Mouse (Mus musculus): Measurements from ENCODE around the gene Ccdc107.

Gene Ccdc107

DNA sequence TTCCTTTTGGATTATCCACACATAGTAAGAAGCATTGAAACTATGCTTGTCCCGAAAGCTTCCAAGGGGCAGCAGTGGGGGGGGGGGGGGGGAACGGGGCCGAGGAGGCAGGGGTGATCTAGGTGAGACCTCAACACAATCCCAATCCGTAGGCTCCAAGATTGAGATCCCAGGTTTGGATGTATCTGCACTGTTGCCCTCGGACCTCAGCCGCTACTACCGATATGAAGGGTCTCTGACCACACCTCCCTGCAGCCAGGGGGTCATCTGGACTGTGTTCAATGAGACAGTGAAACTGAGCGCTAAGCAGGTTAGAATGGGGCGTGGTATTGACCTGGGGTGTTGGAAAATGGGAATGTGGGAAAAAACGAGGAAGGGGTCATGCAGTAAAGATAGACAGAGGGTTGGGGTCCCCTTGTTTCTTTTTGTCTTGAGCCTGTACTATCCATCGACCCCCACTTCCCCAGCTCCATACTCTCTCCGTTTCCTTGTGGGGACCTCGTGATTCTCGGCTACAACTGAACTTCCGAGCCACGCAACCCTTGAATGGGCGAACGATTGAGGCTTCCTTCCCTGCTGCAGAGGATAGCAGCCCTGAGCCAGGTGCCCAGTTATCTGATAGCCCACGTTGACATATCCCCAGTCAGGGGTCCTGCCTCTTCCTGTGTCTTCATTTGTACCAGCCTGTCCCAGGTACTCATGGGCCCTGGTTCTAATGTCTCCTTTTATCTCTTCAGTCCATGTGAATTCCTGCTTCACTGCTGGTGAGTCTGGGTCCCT lies 19.2 kb downstream of the Ccdc107 start:
- DNase-seq (ENCODE audit: low read depth, low spot score): no peak

DNA sequence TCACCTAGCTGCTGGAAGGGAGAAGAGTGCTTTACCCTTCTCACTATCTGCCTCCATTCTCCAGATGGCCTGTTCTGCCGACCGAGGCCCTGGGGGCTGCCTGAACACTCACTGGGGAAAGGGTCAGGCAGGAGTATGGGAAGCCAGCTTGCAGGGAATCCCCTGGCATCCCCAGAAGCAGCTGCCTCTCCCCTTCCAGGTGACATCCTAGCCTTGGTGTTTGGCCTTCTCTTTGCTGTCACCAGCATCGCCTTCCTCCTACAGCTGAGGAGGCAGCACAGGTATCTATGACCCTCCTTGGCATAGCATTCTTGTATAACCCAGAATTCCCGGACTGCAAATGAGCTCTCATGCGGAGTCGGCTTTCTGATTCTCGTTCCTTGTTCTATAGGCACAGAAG lies 20.0 kb downstream of the Ccdc107 start:
- DNase-seq (ENCODE audit: low read depth, low spot score): no peak

DNA sequence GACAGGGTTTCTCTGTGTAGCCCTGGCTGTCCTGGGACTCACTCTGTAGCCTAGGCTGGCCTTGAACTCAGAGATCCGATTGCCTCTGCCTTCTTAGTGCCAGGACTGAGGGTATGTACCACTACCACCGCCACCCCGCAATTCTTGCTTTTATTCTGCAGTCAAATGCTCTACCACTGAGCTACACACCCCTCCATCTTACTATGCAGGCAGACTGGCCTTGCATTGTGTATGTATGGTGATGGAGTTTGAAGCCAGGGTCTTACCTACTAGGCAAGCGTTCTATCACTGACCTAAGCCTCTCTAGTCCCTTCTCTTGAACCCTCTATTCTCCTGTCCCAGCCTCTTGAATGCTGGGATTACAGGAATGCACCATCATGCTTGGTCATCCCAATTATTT lies 20.6 kb downstream of the Ccdc107 start:
- no peak for DNase-seq (ENCODE audit: low read depth, low spot score)

DNA sequence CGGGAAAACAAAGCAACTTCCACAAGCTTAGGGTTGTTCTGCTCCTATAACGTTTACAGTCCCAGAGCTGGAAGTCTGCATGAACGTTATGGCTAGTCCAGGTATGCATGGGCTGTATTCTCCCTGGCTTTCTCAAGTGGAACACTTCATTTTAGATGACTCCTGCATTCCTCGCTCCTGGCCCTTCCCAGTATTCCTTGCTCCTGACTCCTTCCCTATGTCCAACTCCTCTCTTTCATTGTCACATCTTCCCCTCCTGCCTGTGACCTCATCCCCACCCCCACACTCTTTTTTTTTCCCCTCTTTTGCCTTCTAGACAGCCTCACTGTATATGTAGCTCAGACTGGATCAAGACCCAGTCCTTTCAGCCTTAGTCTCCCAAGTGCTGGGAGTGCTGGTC lies 21.1 kb downstream of the Ccdc107 start:
- DNase-seq (ENCODE audit: low read depth, low spot score): no peak

DNA sequence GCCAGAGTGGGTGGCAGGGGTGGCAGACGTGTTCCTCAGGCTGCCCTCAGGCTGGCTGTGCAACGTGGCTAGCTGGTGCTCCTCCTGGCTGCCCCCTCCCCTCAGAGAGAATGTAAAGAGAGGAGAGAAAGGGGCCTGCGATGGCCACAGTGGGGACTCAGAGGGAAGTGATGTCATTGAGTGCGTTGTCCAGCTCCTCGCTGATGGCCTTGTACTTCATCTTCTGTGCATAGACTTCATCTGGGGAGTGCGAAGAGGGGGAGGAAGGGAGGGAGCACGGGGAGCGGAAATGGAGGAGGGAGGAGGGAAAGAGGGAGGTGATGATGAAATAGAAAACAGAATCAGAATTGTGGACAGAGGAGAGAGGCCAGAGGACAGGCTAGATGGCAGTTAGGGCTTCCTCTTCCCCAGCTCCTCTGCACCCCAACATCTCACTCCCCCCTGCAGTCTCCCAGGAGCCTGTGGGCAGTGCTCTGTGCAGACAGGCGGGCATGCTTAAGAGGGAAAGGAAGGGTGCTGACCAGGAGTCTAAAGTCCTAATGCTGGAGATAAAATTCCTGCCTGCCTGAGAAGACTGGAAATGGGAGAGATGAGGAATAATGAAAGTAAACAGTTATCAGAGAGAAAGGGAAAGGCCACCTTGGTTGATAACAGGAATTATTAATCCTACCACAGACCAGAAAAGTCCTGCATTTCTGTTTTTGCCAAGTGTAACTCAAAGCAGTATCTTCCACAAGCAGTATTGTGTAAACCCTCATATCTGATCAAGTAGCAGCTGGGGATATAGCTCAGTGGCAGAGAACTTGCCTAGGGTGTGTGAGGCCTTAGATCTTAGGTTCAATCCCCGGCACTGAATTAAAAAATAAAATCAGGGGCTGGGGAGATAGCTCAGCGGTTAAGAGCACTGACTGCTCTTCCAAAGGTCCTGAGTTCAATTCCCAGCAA lies 23.3 kb downstream of the Ccdc107 start:
- DNase-seq (ENCODE audit: low read depth, low spot score): no peak

DNA sequence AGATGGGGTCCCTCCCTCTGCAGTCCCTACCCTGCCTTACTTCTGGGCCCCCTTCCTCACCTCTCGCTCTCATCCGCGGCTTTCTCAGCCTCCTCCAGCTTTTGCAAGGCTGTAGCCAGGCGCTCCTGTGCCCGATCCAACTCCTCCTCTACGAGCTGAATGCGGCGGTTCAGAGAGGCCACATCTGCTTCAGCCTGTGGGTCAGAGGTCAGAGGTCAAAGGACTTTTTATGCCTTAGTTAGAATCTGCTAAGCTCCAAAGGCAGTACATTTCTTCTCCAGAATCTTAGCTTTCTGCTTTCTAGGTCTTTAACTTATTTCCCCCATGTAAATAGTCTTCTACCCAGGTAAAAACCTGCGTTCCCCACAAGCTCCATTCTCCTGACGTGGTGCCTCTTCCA lies 26.9 kb downstream of the Ccdc107 start:
- DNase-seq (ENCODE audit: low read depth, low spot score): no peak

DNA sequence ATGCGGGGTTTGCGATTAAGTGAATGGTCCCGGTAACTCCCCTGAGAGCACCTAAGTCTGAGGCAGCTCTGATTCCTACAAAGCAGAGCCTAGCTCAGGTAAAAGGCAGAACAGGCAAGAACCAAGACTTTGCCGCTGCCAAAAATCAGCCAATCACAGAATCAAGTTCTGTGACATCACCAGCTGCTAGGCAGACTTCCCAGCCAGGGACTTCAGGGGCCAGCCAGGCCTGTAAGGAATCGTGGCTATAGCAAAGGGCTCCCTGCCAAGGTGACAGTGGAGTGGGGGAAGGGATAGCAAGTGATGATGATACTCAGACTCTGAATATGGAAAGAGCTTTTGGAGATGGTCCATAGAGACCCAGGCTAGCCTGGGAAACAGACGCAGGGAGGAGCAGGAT lies 27.3 kb downstream of the Ccdc107 start:
- no peak for DNase-seq (ENCODE audit: low read depth, low spot score)

DNA sequence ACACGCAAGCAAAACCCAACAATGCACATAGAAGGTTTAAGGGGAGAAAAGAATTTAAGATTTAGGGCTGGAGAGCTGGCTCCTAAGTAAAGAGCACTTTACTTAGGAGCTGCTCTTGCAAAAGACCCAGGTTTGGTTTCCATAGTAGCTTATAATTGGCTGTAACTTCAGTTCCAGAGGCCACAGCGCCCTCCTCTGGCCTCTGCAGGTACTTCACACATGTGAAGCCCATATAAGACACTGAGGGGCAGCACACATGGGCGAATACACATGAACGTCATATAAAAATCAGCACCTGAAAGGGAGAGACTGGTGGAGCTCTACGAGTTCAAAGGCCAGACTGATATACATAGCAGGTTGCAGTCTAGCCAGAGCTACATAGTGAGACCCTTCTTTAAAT lies 35.2 kb downstream of the Ccdc107 start:
- DNase-seq (ENCODE audit: low read depth, low spot score): peak; percentile 54

DNA sequence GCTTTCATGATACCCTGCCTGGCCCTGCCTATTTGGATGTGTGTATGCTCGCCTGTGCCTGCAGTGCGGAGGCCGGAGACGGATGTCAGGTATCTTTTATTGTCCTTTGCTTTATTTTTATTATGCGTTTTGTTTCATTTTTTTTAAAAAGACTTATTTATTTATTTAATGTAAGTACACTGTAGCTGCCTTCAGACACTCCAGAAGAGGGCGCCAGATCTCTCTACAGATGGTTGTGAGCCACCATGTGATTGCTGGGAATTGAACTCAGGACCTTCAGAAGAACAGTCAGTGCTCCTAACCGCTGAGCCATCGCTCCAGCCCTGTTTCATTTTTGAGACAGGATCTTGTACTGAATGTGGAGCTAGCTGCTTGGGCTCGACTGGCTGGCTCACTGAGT lies 35.8 kb downstream of the Ccdc107 start:
- DNase-seq (ENCODE audit: low read depth, low spot score): no peak

DNA sequence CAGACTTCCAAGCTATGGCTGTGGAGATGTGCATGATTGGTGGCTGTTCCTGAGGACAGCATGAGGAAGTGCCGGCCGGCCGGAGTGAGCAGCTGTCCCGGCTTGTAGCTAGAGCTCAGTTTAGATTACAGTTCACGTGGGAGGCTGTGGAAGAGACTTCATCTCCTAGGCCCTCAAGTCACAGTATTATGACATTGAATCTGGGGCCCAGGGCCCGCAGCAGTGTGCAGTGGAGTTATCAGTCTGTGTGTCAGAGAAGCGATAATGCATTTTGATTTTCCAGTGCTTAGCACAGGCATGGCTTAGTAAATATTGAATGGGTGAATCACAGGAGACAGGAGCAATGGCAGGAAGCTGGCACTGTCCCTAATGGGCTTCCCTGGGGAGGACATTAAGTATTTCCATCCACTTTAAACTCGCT lies 37.4 kb downstream of the Ccdc107 start:
- no peak for DNase-seq (ENCODE audit: low read depth, low spot score)

DNA sequence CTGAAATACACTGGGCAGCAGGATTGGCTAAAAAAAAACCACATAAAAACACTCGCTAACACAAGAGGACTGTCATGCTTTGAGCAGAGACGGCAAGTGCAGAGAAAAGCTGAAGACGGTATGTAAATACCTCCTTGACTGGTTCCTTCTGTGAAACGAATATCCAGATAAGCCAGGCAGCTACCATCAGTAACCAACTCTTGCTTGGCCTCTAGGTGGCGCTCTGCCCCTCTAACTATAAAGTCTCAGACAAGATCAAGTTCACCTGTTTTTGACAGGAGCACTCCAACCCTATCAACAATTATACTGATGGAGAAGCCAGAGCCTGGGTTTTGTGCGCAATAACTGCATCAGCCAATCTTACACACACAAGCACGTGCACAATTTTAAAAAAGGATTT lies 37.9 kb downstream of the Ccdc107 start:
- peak; percentile 50 for DNase-seq (ENCODE audit: low read depth, low spot score)

DNA sequence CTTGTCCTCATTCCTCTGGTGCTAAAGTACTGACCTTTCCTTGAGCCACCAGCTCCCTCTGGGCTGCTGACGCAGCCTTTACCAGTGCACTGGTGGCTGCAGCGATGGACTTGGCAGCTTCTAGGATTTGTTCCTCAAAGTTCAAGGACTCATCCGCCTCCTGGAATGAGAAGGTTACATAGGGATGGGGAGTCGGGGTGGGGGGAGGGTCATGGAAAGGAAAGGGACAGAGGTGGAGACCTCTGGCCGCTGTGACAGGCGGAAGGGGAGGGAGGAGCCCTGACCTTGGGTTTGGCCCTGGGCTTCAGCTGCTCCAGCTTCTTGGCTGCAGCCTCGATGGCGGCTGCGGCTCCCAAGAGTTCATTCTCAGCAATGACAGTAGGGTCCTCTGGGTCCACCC lies 40.6 kb downstream of the Ccdc107 start:
- DNase-seq (ENCODE audit: low read depth, low spot score): no peak

DNA sequence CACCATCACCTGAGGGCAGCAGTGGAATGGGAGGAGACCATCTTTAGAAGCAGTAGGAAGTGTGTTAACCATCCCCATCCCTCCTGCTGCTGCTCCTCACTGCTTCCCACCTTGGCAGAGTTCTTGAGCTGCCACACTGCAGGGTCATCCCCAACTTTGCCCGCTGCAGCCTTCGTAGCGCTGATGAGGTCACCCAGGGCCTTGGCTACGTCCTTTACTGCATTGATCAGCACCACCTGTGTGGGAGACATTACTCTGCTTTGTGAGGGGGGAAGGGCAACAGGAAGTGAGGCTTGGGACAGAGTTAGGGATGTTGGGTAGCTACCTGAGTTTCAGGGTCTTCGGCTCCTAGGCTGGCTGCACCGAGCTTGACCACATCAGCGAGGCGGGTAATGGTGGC lies 42.9 kb downstream of the Ccdc107 start:
- no peak for DNase-seq (ENCODE audit: low read depth, low spot score)

DNA sequence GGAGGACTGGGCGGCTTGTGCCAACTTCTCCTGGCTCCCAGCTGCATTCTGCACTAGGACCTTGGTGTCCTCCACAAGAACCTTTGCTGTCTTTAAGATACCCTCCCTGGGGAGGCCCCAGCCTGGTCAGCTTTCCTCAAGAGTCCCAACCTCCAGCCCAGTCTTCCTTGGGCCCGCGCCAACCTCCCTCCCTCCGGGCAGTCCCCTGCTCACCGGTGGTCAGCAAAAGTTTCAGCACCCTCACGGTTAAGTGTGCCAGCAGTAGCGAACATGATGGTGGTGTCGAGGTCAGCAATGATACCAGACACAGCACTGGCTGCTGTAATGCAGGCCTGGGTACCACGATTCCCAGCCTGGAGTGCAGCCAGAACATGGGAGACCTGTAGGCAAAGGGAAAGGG lies 43.3 kb downstream of the Ccdc107 start:
- DNase-seq (ENCODE audit: low read depth, low spot score): no peak

DNA sequence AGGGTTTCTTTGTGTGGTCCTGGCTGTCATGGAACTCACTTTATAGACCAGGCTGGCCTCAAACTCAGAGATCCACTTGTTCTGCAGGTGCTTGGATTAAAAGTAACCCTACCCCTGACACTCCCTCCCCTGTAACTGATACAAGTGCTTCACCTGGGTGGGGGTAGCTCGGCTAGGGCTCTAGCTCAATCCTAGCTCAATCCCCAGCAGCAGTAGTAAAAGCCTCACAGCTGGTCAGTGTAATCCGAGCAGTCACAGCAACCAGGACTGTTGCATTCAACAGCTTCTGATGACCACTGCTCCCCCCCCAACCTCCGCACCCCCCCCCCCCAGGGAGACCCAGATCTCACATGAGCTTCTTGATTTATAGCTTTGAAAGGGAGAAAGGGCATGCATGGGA lies 49.3 kb downstream of the Ccdc107 start:
- DNase-seq (ENCODE audit: low read depth, low spot score): no peak

All from WW6 (cell line).